Mouse (Mus musculus): ENCODE measurements around the gene Try5. TPM values are rescaled to one million over a fixed set of nuclear protein-coding genes. Genes with fewer than 3 reads are reported as not detected.
"Not testable (repeated sequence)": the region's sequence is repeated elsewhere in the genome, so short reads cannot be mapped to it uniquely, and the experiment has no call there.

Gene Try5
- not detected for total RNA-seq (2021)
- long read RNA-seq, experiment 1 = 0 reads
- long read RNA-seq, experiment 2 = 0 reads

GRCm38 (mm10) chr6:41316741-41317140, at the start of gene Try5:
Gene Try5 (minus strand): TSS chr6:41316841.
- DNase-seq = not testable (repeated sequence)

DNA sequence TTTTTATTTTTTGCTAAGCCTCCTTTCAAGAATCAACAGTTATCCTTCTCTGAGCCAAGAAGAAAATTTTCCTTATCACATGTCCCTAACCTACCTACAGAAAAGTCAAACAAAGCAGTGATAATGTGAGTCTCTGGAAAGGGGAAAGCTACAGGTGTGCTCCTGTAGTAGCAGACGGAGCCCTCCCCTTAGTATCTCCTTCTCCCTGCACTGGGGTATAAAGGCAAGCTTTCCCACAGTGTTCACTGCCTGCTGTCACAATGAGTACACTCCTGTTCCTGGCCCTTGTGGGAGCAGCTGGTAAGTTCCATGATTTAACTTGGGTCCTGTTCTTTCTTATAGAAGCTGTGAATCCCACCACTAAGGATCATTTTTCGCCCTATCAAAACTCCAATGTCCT, 37.3 kb upstream of the Try5 start, which contains the start of gene Try10:
Gene Try10 (plus strand): TSS at position 174 of the 400 bp plus-strand sequence.
- no peak for DNase-seq

DNA sequence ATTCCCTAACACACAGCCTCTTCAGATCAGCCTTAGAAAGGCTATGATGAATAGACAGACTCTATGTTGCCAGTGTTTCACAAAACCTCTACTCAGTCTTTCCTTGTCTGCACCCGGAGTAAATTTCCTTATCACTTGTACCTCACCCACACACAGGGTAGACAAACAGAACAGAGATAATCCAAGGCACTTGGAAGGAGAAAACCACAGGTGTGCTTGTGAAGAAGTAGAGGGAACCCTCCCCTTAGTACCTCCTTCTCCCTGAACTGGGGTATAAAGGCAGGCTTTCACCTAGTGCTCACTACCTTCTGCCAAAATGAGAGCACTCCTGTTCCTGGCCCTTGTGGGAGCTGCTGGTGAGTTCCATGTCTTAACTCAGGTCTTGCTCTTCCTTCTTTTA, 14.7 kb downstream of the Try5 start, which contains the start of gene Try4:
Gene Try4 (plus strand): TSS at position 301 of the 400 bp plus-strand sequence.
- DNase-seq = no peak

GRCm38 (mm10) chr6:41298255-41298654, 18.4 kb downstream of the Try5 start:
- no peak for DNase-seq

DNA sequence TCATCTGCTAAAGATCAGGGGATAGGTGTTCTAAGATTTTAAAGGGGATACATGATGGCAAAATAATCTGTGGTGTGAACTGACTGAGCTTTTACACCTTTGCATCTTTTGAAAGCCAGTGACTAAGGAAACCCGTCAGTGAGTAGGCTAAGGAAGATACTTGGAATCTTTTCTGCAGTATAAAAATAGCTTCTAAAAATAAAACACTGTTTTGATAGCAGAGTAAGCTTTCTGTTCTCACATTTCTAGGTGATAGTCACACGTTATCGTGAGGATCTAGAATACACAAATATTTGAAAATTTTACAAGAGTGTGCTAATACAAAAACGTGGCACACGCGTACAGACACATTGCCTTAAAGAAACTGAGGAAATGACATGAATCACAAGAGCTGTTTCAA, 50.5 kb downstream of the Try5 start:
- no peak for DNase-seq

DNA sequence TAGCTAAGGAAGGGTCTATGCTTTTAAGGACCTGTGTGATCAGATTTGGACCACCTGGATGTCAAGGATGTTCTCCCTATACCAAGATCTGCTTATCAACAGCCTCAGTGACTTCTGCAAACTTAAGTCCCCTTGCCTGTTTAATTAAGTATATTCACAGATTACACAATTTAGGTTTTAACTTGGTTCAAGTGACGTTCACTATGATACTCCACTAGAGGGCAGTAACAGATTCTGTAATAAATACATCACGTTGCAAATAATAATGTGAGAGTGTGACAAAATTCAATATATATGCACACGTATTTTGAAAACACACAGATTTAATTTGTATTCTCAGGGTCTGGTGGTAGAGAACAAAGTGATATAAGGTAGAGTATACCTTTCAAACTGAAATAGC, 53.8 kb downstream of the Try5 start:
- no peak for DNase-seq

Other genes with a start within 250 kb of the Try5 start
- not detected for gene Try4, start 14.6 kb downstream of the Try5 start, total RNA-seq (2021)
- gene Try10, start 37.3 kb upstream of the Try5 start, total RNA-seq (2021) = not detected
- not detected for gene Prss3, start 60.8 kb upstream of the Try5 start, total RNA-seq (2021)
- not detected for gene Gm5771, start 75.5 kb upstream of the Try5 start, total RNA-seq (2021)
- not detected for gene Gm10334, start 129.3 kb upstream of the Try5 start, total RNA-seq (2021)
- gene Prss1, start 142.1 kb upstream of the Try5 start, total RNA-seq (2021) = not detected
- gene Prss2, start 204.9 kb upstream of the Try5 start, total RNA-seq (2021) = not detected